Mouse (Mus musculus): ENCODE data around the gene Ccr1. TPM values are rescaled to one million over a fixed set of nuclear protein-coding genes. Genes with fewer than 3 reads are reported as not detected.

Gene Ccr1
- polyA plus RNA-seq, 1 experiment from 2014 or later, result 3.0 TPM

GRCm38 (mm10) chr9:123932911-123933675 lies 35.4 kb downstream of the Ccr1 start:
- Histone ChIP-seq H3K4me1 (replicated peaks; ENCODE audit: control insufficient read depth, insufficient read depth, low read length) (peaks cover 5% of the 10 kb centered on the region; the same call in 1 of the 2 replicates), H3K4me3 (ENCODE audit: low read depth, low read length) (no peak overlapping the region), H3K9ac (ENCODE audit: low read length) (no peak overlapping the region), H3K27ac (ENCODE audit: low read depth) (no peak overlapping the region), H3K27me3 (replicated peaks; ENCODE audit: control insufficient read depth, insufficient read depth, low read length) (no peaks in the 10 kb centered on the region), H3K36me3 (ENCODE audit: control insufficient read depth, insufficient read depth, low read length) (no peaks in the 10 kb centered on the region), H3K9me3 (ENCODE audit: control insufficient read depth, low read length) (no peaks in the 10 kb centered on the region), H3K4me2 (ENCODE audit: low read length) (no peak overlapping the region)
- no peak for DNase-seq (ENCODE audit: low spot score)
- ATAC-seq (replicated peaks; ENCODE audit: low FRiP score, low TSS enrichment, low read depth), result no peak
- 92% methylated on average over 19 of the region's 19 CpGs for WGBS

GRCm38 (mm10) chr9:123931761-123932700 lies 36.5 kb downstream of the Ccr1 start:
- Histone ChIP-seq H3K4me2 (ENCODE audit: low read length) (no peak overlapping the region), H3K9ac (ENCODE audit: low read length) (no peak overlapping the region), H3K27ac (ENCODE audit: low read depth) (no peak overlapping the region), H3K4me3 (ENCODE audit: low read depth, low read length) (no peak overlapping the region), H3K9me3 (ENCODE audit: control insufficient read depth, low read length) (no peaks in the 10 kb centered on the region), H3K27me3 (replicated peaks; ENCODE audit: control insufficient read depth, insufficient read depth, low read length) (no peaks in the 10 kb centered on the region), H3K36me3 (ENCODE audit: control insufficient read depth, insufficient read depth, low read length) (no peaks in the 10 kb centered on the region), H3K4me1 (replicated peaks; ENCODE audit: control insufficient read depth, insufficient read depth, low read length) (peaks cover 5% of the 10 kb centered on the region; the same call in 1 of the 2 replicates)
- 57% methylated on average over 6 of the region's 6 CpGs for WGBS
- DNase-seq (ENCODE audit: low spot score), result no peak
- no peak for ATAC-seq (replicated peaks; ENCODE audit: low FRiP score, low TSS enrichment, low read depth)

GRCm38 (mm10) chr9:123930926-123931325 lies 37.6 kb downstream of the Ccr1 start:
- ATAC-seq (replicated peaks; ENCODE audit: low FRiP score, low TSS enrichment, low read depth) (no peak), DNase-seq (ENCODE audit: low spot score) (no peak)
- Histone ChIP-seq H3K4me2 (ENCODE audit: low read length) (no peak overlapping the region), H3K36me3 (ENCODE audit: control insufficient read depth, insufficient read depth, low read length) (no peaks in the 10 kb centered on the region), H3K9ac (ENCODE audit: low read length) (no peak overlapping the region), H3K27me3 (replicated peaks; ENCODE audit: control insufficient read depth, insufficient read depth, low read length) (no peaks in the 10 kb centered on the region), H3K4me1 (replicated peaks; ENCODE audit: control insufficient read depth, insufficient read depth, low read length) (peaks cover 6% of the 10 kb centered on the region; the same call in 1 of the 2 replicates), H3K4me3 (ENCODE audit: low read depth, low read length) (no peak overlapping the region), H3K27ac (ENCODE audit: low read depth) (no peak overlapping the region), H3K9me3 (ENCODE audit: control insufficient read depth, low read length) (peaks cover 3% of the 10 kb centered on the region)
- 83% methylated on average over 3 of the region's 3 CpGs for WGBS

- no peak for DNase-seq (ENCODE audit: low spot score)
- Histone ChIP-seq H3K9me3 (ENCODE audit: control insufficient read depth, low read length) (peaks cover 3% of the 10 kb centered on the region), H3K27ac (ENCODE audit: low read depth) (no peak overlapping the region), H3K4me1 (replicated peaks; ENCODE audit: control insufficient read depth, insufficient read depth, low read length) (peaks cover 10% of the 10 kb centered on the region; the same call in 1 of the 2 replicates), H3K4me2 (ENCODE audit: low read length) (no peak overlapping the region), H3K36me3 (ENCODE audit: control insufficient read depth, insufficient read depth, low read length) (no peaks in the 10 kb centered on the region), H3K9ac (ENCODE audit: low read length) (no peak overlapping the region), H3K4me3 (ENCODE audit: low read depth, low read length) (no peak overlapping the region), H3K27me3 (replicated peaks; ENCODE audit: control insufficient read depth, insufficient read depth, low read length) (no peaks in the 10 kb centered on the region)
- 89% methylated on average over 3 of the region's 3 CpGs for WGBS
- no peak for ATAC-seq (replicated peaks; ENCODE audit: low FRiP score, low TSS enrichment, low read depth)
These were observed 38.0 kb downstream of the Ccr1 start for GRCm38 (mm10) chr9:123930476-123930875.

GRCm38 (mm10) chr9:123929936-123930335 lies 38.6 kb downstream of the Ccr1 start:
- Histone ChIP-seq H3K27me3 (replicated peaks; ENCODE audit: control insufficient read depth, insufficient read depth, low read length) (no peaks in the 10 kb centered on the region), H3K4me3 (ENCODE audit: low read depth, low read length) (no peak overlapping the region), H3K4me1 (replicated peaks; ENCODE audit: control insufficient read depth, insufficient read depth, low read length) (peaks cover 10% of the 10 kb centered on the region; the same call in 1 of the 2 replicates), H3K9ac (ENCODE audit: low read length) (no peak overlapping the region), H3K36me3 (ENCODE audit: control insufficient read depth, insufficient read depth, low read length) (no peaks in the 10 kb centered on the region), H3K27ac (ENCODE audit: low read depth) (no peak overlapping the region), H3K9me3 (ENCODE audit: control insufficient read depth, low read length) (peaks cover 3% of the 10 kb centered on the region), H3K4me2 (ENCODE audit: low read length) (no peak overlapping the region)
- 71% methylated on average over 4 of the region's 4 CpGs for WGBS
- DNase-seq (ENCODE audit: low spot score), result no peak
- no peak for ATAC-seq (replicated peaks; ENCODE audit: low FRiP score, low TSS enrichment, low read depth)

GRCm38 (mm10) chr9:123928759-123929246 lies 39.7 kb downstream of the Ccr1 start:
- H3K4me1 ChIP-seq (replicated peaks; ENCODE audit: control insufficient read depth, insufficient read depth, low read length), result peaks cover 10% of the 10 kb centered on the region; the same call in 1 of the 2 replicates
- no peak for DNase-seq (ENCODE audit: low spot score)
- no peak overlapping the region for H3K27ac ChIP-seq (ENCODE audit: low read depth)
- no peak overlapping the region for H3K4me3 ChIP-seq (ENCODE audit: low read depth, low read length)
- WGBS, result 42% methylated on average over 8 of the region's 8 CpGs
- H3K9me3 ChIP-seq (ENCODE audit: control insufficient read depth, low read length), result peaks cover 3% of the 10 kb centered on the region
- H3K36me3 ChIP-seq (ENCODE audit: control insufficient read depth, insufficient read depth, low read length), result no peaks in the 10 kb centered on the region
- H3K27me3 ChIP-seq (replicated peaks; ENCODE audit: control insufficient read depth, insufficient read depth, low read length), result no peaks in the 10 kb centered on the region
- no peak overlapping the region for H3K9ac ChIP-seq (ENCODE audit: low read length)
- no peak overlapping the region for H3K4me2 ChIP-seq (ENCODE audit: low read length)
- no peak for ATAC-seq (replicated peaks; ENCODE audit: low FRiP score, low TSS enrichment, low read depth)

GRCm38 (mm10) chr9:123928118-123928758 lies 40.3 kb downstream of the Ccr1 start:
- H3K4me1 ChIP-seq (replicated peaks; ENCODE audit: control insufficient read depth, insufficient read depth, low read length), result peaks cover 10% of the 10 kb centered on the region; the same call in 1 of the 2 replicates
- 69% methylated on average over 12 of the region's 12 CpGs for WGBS
- H3K4me2 ChIP-seq (ENCODE audit: low read length), result no peak overlapping the region
- H3K27ac ChIP-seq (ENCODE audit: low read depth), result no peak overlapping the region
- H3K9ac ChIP-seq (ENCODE audit: low read length), result no peak overlapping the region
- DNase-seq (ENCODE audit: low spot score) (no peak), ATAC-seq (replicated peaks; ENCODE audit: low FRiP score, low TSS enrichment, low read depth) (no peak)
- H3K9me3 ChIP-seq (ENCODE audit: control insufficient read depth, low read length), result peaks cover 3% of the 10 kb centered on the region
- no peaks in the 10 kb centered on the region for H3K27me3 ChIP-seq (replicated peaks; ENCODE audit: control insufficient read depth, insufficient read depth, low read length)
- H3K4me3 ChIP-seq (ENCODE audit: low read depth, low read length), result no peak overlapping the region
- no peaks in the 10 kb centered on the region for H3K36me3 ChIP-seq (ENCODE audit: control insufficient read depth, insufficient read depth, low read length)

- Histone ChIP-seq H3K4me1 (replicated peaks; ENCODE audit: control insufficient read depth, insufficient read depth, low read length) (peaks cover 10% of the 10 kb centered on the region; the same call in 1 of the 2 replicates), H3K27ac (ENCODE audit: low read depth) (no peak overlapping the region), H3K9ac (ENCODE audit: low read length) (no peak overlapping the region), H3K4me3 (ENCODE audit: low read depth, low read length) (no peak overlapping the region), H3K9me3 (ENCODE audit: control insufficient read depth, low read length) (peaks cover 3% of the 10 kb centered on the region), H3K27me3 (replicated peaks; ENCODE audit: control insufficient read depth, insufficient read depth, low read length) (no peaks in the 10 kb centered on the region), H3K36me3 (ENCODE audit: control insufficient read depth, insufficient read depth, low read length) (no peaks in the 10 kb centered on the region), H3K4me2 (ENCODE audit: low read length) (no peak overlapping the region)
- 61% methylated on average over 16 of the region's 16 CpGs for WGBS
- no peak for ATAC-seq (replicated peaks; ENCODE audit: low FRiP score, low TSS enrichment, low read depth)
- no peak for DNase-seq (ENCODE audit: low spot score)
These were observed 41.1 kb downstream of the Ccr1 start for GRCm38 (mm10) chr9:123927281-123927960.
